Mouse (Mus musculus): ENCODE results near the gene Aox4. TPM values are rescaled to one million over a fixed set of nuclear protein-coding genes. Genes with fewer than 3 reads are reported as not detected.

The Aox4 gene
- polyA plus RNA-seq, 1 experiment: not detected

DNA sequence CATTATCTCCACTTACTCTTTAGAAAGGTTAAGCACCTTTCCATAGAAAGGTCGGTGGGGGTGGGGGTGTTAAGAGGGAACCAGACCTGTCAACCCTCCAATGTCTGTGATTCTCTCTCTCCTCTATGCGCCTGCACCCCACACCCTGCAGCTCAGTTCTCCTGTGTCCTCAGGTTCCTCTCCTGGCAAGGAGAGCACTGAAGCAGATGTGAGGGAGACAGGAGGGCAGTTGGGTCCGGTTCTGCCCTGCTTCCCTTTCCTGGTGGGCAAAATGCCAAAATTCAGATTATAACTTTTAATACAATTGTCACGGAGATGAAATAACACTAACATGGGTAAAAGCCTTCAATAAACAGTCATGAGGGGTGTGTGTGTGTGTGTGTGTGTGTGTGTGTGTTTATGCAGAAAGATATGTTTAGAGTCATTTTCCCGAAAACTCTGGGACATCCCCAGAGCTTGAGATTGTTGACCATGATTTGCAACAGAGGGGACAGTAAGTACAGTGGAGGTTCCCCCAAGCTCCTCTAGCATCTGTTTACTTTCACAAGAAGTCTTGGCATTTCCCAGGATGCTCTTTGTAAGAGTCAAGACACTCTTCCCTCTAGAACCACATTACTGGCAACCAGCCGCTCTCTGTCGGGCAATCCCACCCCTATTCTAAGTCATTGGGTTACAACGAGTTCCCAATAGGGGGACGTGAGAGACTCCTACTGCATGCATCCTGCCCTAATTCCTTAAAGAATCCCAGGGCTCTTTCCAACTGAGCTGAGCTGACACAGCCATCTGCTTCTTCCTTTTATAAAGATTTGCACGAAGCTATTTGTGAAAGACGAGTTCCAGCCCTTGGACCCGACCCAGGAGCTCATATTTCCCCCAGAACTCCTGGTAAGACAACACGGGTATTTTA is 81.5 kb downstream of the Aox4 start:
- Histone ChIP-seq H3K4me1 (ENCODE audit: control insufficient read depth, insufficient read depth, low read length) (peaks cover 10% of the 10 kb centered on the region), H3K27ac (ENCODE audit: insufficient read depth, low read depth, low read length) (no peak overlapping the region), H3K4me3 (ENCODE audit: insufficient read depth, low read length) (no peak overlapping the region)
- TF ChIP-seq POLR2A (IDR thresholded peaks at IDR 0.05; ENCODE audit: borderline replicate concordance, low read depth, low read length) (no peak), CTCF (IDR thresholded peaks at IDR 0.05; ENCODE audit: low read depth, low read length) (no peak)

DNA sequence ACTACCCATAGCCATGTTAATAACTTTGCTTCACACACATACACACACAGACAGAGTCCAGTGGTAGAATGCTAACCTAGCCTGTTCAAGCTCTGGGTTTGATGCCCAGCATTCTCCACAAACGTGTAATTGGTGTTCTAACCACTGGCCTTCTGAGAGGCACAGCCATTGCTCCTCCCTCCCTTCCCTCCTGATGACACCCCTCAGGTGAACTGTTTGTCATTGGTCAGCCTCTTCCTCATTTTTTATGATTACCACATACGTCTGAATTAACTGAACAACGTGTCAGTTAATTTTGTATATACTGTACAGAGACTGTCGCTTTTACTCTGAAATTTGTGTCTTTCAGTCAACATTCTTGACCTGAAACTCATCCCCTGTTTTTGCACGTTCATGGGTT is 84.5 kb downstream of the Aox4 start:
- no peak overlapping the region for H3K27ac ChIP-seq (ENCODE audit: insufficient read depth, low read depth, low read length)
- TF ChIP-seq POLR2A (IDR thresholded peaks at IDR 0.05; ENCODE audit: borderline replicate concordance, low read depth, low read length): no peak
- TF ChIP-seq CTCF (IDR thresholded peaks at IDR 0.05; ENCODE audit: low read depth, low read length): no peak
- peaks cover 9% of the 10 kb centered on the region for H3K4me1 ChIP-seq (ENCODE audit: control insufficient read depth, insufficient read depth, low read length)
- no peak overlapping the region for H3K4me3 ChIP-seq (ENCODE audit: insufficient read depth, low read length)

DNA sequence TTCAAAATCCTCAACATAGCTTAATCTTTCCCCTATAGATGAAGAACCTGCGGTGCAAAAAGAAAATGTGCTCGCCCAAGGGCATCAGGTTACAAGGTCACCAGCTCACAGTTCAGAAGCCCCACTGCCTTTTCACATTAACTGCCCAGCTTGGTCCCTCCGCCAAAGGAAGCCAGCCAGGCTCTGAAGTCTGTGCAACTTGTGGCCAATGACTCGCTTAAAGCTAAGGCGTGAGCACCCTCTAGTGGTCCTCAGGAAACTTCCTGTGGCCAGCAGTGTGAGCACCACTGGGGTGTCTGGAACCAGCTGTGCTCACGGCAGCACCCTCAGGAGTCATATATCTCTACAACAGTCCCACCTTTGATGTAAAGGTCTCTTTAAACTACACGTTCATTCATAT is 86.1 kb downstream of the Aox4 start:
- Histone ChIP-seq H3K4me1 (ENCODE audit: control insufficient read depth, insufficient read depth, low read length) (no peaks in the 10 kb centered on the region), H3K27ac (ENCODE audit: insufficient read depth, low read depth, low read length) (no peak overlapping the region)
- TF ChIP-seq POLR2A (IDR thresholded peaks at IDR 0.05; ENCODE audit: borderline replicate concordance, low read depth, low read length) (no peak), CTCF (IDR thresholded peaks at IDR 0.05; ENCODE audit: low read depth, low read length) (peak; percentile 72)

DNA sequence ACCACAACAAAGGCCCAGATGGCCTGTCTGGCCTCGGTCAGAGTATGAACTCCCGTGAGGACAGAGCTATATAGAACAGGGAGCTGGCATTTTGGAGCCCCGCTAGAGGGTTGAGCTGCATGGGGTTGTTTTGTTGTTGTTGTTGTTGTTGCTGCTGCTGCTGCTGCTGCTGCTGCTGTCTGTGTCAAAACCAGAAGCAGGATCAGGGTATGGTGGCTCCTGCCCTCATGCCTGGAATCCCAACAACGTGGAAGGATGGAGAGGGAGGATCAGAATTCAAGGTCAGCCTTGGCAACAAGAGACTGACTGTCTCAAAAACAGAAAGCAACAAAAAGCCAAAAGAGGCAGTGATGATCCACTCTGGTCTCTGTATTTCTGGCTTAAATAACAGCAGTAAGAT is 86.6 kb downstream of the Aox4 start:
- no peaks in the 10 kb centered on the region for H3K4me1 ChIP-seq (ENCODE audit: control insufficient read depth, insufficient read depth, low read length)
- no peak for TF ChIP-seq CTCF (IDR thresholded peaks at IDR 0.05; ENCODE audit: low read depth, low read length)
- H3K27ac ChIP-seq (ENCODE audit: insufficient read depth, low read depth, low read length): no peak overlapping the region
- no peak overlapping the region for H3K4me3 ChIP-seq (ENCODE audit: insufficient read depth, low read length)

More for the DNA sequence above, 86.1 kb downstream of the Aox4 start:
- no peak overlapping the region for H3K4me3 ChIP-seq (ENCODE audit: insufficient read depth, low read length)

DNA sequence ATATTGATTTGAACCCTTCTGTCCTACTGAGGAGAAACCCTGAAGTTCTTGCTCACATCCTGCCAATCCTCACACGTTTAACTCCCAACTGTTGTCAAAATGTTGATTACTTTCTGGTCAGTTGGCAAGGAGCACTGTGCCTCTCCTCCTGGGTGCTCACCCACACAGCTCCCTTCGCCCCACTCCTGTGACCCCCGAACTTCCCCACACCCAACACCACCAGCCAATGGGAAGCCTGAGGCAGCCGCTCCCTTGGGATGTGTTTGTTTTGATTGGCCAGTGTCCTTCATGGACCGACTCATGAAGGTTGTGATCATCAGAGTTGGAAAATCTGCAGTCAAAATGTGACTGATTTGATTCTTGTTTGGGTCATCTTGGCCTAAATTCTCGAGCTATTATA is 88.2 kb downstream of the Aox4 start:
- no peaks in the 10 kb centered on the region for H3K4me1 ChIP-seq (ENCODE audit: control insufficient read depth, insufficient read depth, low read length)
- no peak for TF ChIP-seq POLR2A (IDR thresholded peaks at IDR 0.05; ENCODE audit: borderline replicate concordance, low read depth, low read length)
- TF ChIP-seq CTCF (IDR thresholded peaks at IDR 0.05; ENCODE audit: low read depth, low read length): no peak
- H3K27ac ChIP-seq (ENCODE audit: insufficient read depth, low read depth, low read length): no peak overlapping the region
- H3K4me3 ChIP-seq (ENCODE audit: insufficient read depth, low read length): no peak overlapping the region

DNA sequence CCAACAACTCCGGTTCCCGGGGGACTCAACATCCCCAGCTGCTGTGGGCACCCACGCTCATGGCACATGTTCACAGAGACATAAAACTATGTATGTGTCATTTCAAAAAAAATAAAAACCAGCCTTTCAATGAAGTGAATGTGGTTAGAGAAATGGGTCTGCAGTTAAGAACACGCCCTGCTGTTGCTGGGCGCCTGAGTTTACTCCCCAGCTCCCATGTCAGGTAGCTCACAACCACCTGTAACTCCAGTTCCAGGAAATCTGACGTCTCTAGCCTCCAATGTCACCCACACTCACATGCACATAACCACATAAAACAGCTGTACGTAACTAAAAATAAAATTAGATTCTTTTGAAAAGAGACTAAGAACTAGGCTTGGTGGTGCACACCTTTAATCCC is 90.9 kb downstream of the Aox4 start:
- TF ChIP-seq POLR2A (IDR thresholded peaks at IDR 0.05; ENCODE audit: borderline replicate concordance, low read depth, low read length) (no peak), CTCF (IDR thresholded peaks at IDR 0.05; ENCODE audit: low read depth, low read length) (no peak)
- H3K4me3 ChIP-seq (ENCODE audit: insufficient read depth, low read length): no peak overlapping the region
- no peak overlapping the region for H3K27ac ChIP-seq (ENCODE audit: insufficient read depth, low read depth, low read length)
- 0 out of 2 replicates have a peak, but pooled peaks cover 2% of the 10 kb centered on the region for H3K4me1 ChIP-seq (ENCODE audit: control insufficient read depth, insufficient read depth, low read length)

DNA sequence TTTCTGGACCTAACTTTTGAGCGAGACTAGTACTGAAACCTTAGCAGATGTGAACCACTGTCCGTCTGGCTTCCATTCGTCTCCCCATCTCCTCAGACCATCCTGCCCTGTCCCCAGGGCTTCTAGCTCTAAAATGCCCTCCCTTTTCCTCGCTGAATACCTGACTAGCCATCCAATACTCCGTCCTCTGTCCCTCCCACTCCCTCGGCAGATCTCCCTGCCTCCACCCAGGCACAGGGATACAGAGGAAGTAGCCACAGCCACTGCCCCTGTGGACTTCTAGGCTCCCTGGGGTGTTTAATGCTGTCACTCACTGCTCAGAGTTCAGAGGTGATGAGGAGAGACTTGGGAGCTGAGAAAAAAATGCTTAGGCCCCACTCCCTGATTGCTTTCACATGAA is 91.8 kb downstream of the Aox4 start:
- TF ChIP-seq POLR2A (IDR thresholded peaks at IDR 0.05; ENCODE audit: borderline replicate concordance, low read depth, low read length): no peak
- no peak for TF ChIP-seq CTCF (IDR thresholded peaks at IDR 0.05; ENCODE audit: low read depth, low read length)
- no peak overlapping the region for H3K27ac ChIP-seq (ENCODE audit: insufficient read depth, low read depth, low read length)
- 0 out of 2 replicates have a peak, but pooled peaks cover 2% of the 10 kb centered on the region for H3K4me1 ChIP-seq (ENCODE audit: control insufficient read depth, insufficient read depth, low read length)
- H3K4me3 ChIP-seq (ENCODE audit: insufficient read depth, low read length): no peak overlapping the region

DNA sequence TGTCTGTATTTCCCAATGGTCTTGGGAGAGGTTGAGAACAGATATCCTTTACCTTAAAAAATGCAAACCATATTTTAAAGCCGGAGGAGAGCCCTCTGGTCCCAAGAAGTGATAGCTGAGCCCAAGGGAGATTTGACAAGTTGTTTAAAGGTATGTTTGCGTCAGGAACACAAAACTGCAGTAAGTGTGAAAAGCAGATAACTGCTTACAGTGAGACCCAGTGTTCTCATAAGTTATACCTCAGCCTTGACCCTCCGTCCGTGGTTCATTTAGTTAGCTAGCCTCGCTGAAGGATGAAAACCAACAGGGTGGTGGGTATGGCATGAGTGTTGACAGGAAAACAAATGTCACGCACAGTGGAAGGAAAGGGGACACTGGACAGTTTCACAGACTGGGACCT is 92.8 kb downstream of the Aox4 start:
- Histone ChIP-seq H3K4me1 (ENCODE audit: control insufficient read depth, insufficient read depth, low read length) (0 out of 2 replicates have a peak, but pooled peaks cover 2% of the 10 kb centered on the region), H3K27ac (ENCODE audit: insufficient read depth, low read depth, low read length) (no peak overlapping the region), H3K4me3 (ENCODE audit: insufficient read depth, low read length) (no peak overlapping the region)
- TF ChIP-seq CTCF (IDR thresholded peaks at IDR 0.05; ENCODE audit: low read depth, low read length) (no peak), POLR2A (IDR thresholded peaks at IDR 0.05; ENCODE audit: borderline replicate concordance, low read depth, low read length) (no peak)

DNA sequence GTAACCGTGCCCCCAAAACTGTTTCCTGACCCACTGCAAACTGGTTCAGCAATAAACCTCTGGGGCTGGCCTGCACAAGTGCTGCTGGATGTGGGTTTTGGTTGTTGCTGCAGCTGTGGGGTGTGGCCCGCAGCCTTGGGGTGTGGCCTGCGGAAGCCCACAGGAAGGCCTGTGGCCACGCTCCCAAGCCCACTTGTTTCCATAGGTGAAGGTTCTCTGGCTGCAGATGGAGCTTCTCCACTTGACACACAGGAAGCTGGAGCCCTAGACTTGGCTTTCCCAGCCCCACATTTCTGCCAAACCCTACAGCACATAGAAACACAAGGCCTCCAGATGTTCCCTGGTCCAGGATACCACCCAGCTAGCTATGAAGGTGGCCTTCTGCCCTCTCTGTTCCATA is 93.5 kb downstream of the Aox4 start:
- TF ChIP-seq CTCF (IDR thresholded peaks at IDR 0.05; ENCODE audit: low read depth, low read length): no peak
- no peak for TF ChIP-seq POLR2A (IDR thresholded peaks at IDR 0.05; ENCODE audit: borderline replicate concordance, low read depth, low read length)
- Histone ChIP-seq H3K27ac (ENCODE audit: insufficient read depth, low read depth, low read length) (no peak overlapping the region), H3K4me3 (ENCODE audit: insufficient read depth, low read length) (no peak overlapping the region)

DNA sequence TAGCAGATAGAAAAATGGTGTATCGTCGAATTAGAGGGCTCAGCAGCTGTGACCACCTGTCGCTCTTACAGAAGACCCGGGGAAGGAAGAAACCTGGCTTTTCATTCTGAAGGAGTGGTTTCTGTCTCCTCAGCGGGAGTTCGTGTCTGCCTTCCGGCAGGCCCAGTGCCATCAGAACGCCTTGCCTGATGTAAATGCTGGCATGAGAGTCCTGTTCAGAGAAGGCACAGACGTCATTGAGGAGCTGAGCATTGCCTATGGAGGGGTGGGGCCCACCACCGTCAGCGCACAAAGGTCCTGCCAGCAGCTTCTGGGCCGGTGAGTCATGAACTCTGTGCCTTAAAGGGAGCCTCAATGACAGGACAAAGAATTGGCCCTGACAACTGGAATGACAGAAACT is 94.1 kb downstream of the Aox4 start:
- Histone ChIP-seq H3K27ac (ENCODE audit: insufficient read depth, low read depth, low read length) (no peak overlapping the region), H3K4me1 (ENCODE audit: control insufficient read depth, insufficient read depth, low read length) (0 out of 2 replicates have a peak, but pooled peaks cover 2% of the 10 kb centered on the region), H3K4me3 (ENCODE audit: insufficient read depth, low read length) (no peak overlapping the region)
- TF ChIP-seq CTCF (IDR thresholded peaks at IDR 0.05; ENCODE audit: low read depth, low read length): no peak
- TF ChIP-seq POLR2A (IDR thresholded peaks at IDR 0.05; ENCODE audit: borderline replicate concordance, low read depth, low read length): no peak

More for the DNA sequence above, 93.5 kb downstream of the Aox4 start:
- H3K4me1 ChIP-seq (ENCODE audit: control insufficient read depth, insufficient read depth, low read length): 0 out of 2 replicates have a peak, but pooled peaks cover 2% of the 10 kb centered on the region
